Mouse (Mus musculus) embryonic facial prominence, embryonic 13.5 days (tissue): ENCODE data around the gene Jakmip3. TPM values are rescaled to one million over a fixed set of nuclear protein-coding genes. Genes with fewer than 3 reads are reported as not detected.

ENCODE experiments used
- ATAC-seq: fragments of 200-750 bp; cut with Nextera tagmentation; 2 replicates; pipeline ENCODE4 v1.8.0; 2017; ENCODE audit warnings: low read depth; ENCODE audit not compliant: insufficient number of reproducible peaks, insufficient read depth, low FRiP score, low TSS enrichment
- H3K27ac ChIP-seq: fragments of 300-500 bp; sonication (generic); 2 replicates; pipeline ENCODE4 v1.5.1; 2015; ENCODE audit warnings: moderate library complexity, mild to moderate bottlenecking, inconsistent platforms
- H3K27me3 ChIP-seq: fragments of 300-500 bp; sonication (generic); 2 replicates; pipeline ENCODE4 v1.6.1; 2015; ENCODE audit warnings: mild to moderate bottlenecking, inconsistent platforms
- H3K36me3 ChIP-seq: fragments of 300-500 bp; sonication (generic); 2 replicates; pipeline ENCODE4 v1.6.1; 2015; ENCODE audit warnings: mild to moderate bottlenecking, inconsistent platforms
- H3K4me1 ChIP-seq: fragments of 300-500 bp; sonication (generic); 2 replicates; pipeline ENCODE4 v1.6.1; 2015; ENCODE audit warnings: inconsistent platforms
- H3K4me2 ChIP-seq: fragments of 300-500 bp; sonication (generic); 2 replicates; pipeline ENCODE4 v1.6.1; 2015; ENCODE audit warnings: moderate library complexity, mild to moderate bottlenecking, inconsistent platforms
- H3K4me3 ChIP-seq: fragments of 300-500 bp; sonication (generic); 2 replicates; pipeline ENCODE4 v1.5.1; 2015; ENCODE audit warnings: mild to moderate bottlenecking, inconsistent platforms
- H3K9ac ChIP-seq: fragments of 300-500 bp; sonication (generic); 2 replicates; pipeline ENCODE4 v1.6.1; 2015; ENCODE audit warnings: mild to moderate bottlenecking, inconsistent platforms
- H3K9me3 ChIP-seq: fragments of 300-500 bp; sonication (generic); 2 replicates; pipeline ENCODE4 v1.6.1; 2016; ENCODE audit warnings: inconsistent platforms
- WGBS: fragments of 180-500 bp; shearing (Covaris S2); methylation state at CpG from one replicate; pipeline ENCODE4 v1.1.7; 2015; ENCODE audit warnings: mixed read lengths; 5-methylcytosine and 5-hydroxymethylcytosine counted together
- polyA plus RNA-seq: library from polyadenylated mRNA; unstranded; fragments of >200 nt; fragmentation: Nextera tagmentation; extraction: Ambion mirVana; gene quantifications from 2 replicates; pipeline ENCODE4 v1.2.1, GENCODE M21; 2015

The Jakmip3 gene
- polyA plus RNA-seq, 1 experiment from 2014 or later: 0.41 TPM

DNA sequence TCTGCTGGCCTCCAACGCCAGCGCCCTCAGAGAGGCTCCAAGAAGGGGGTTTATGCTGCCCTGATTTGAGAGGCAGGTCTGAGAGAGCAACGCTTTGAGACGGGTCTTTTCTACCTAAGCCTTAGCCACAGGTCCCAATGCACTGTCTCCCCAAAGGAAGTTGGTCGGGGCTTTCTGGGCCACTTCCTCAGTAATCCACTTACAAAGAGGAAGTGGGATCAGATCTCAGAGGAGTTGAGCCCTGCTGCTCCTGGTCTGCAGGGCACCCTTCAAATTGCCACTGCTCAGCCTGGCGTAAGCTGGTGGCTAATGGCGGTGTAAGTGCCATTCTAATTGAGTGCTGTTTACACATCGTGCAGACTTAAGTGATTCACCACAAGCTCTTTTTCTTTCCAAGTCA, 191.0 kb downstream of the Jakmip3 start:
- no peak for ATAC-seq
- Histone ChIP-seq H3K9ac (no peak overlapping the region), H3K36me3 (no peaks in the 10 kb centered on the region), H3K4me3 (no peak overlapping the region), H3K27ac (no peak overlapping the region), H3K4me1 (peaks cover 29% of the 10 kb centered on the region), H3K4me2 (no peak overlapping the region), H3K9me3 (no peaks in the 10 kb centered on the region), H3K27me3 (no peaks in the 10 kb centered on the region)
- 69% methylated on average over 8 of the region's 8 CpGs for WGBS

DNA sequence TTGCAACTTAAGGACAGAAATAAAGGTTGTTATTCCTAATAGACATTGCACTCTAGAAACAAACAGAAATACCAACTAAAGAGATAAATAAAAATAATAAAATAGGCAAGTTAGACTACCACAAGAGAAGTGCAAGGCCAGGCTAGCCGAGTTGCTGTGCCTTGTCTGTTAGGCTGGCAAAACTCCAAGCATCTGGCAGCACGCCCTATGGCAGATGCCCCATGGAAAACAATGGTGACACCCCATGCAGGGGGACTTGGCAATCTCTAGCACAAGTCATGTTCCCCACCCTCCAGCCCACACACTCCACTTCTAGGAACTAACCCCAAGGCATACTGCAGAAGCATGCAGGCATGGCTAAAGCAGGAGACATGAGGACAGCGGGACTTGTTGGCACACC, 192.9 kb downstream of the Jakmip3 start:
- no peak overlapping the region for H3K9ac ChIP-seq
- ATAC-seq: no peak
- H3K36me3 ChIP-seq: no peaks in the 10 kb centered on the region
- H3K9me3 ChIP-seq: no peaks in the 10 kb centered on the region
- no peaks in the 10 kb centered on the region for H3K27me3 ChIP-seq
- peaks cover 29% of the 10 kb centered on the region for H3K4me1 ChIP-seq
- H3K27ac ChIP-seq: no peak overlapping the region
- H3K4me3 ChIP-seq: no peak overlapping the region
- no peak overlapping the region for H3K4me2 ChIP-seq
- 60% methylated on average over 3 of the region's 3 CpGs for WGBS

Other genes starting within 250 kb of the Jakmip3 start
- gene Ppp2r2d, start 94.7 kb upstream of the Jakmip3 start, polyA plus RNA-seq: 40.0 and 45.5 TPM in 2 replicates
- 14.5 and 15.2 TPM in 2 replicates for gene Mapk1ip1, start 94.5 kb upstream of the Jakmip3 start, polyA plus RNA-seq
- 100.0 and 100 TPM in 2 replicates for gene Bnip3, start 31.2 kb upstream of the Jakmip3 start, polyA plus RNA-seq
- gene Dpysl4, start 145.3 kb downstream of the Jakmip3 start, polyA plus RNA-seq: 24.1 and 27.9 TPM in 2 replicates